Mouse (Mus musculus): ENCODE results near the gene Ralgps2. TPM values are rescaled to one million over a fixed set of nuclear protein-coding genes. Genes with fewer than 3 reads are reported as not detected.

The Ralgps2 gene
- total and polyA plus RNA-seq, 3 experiments: 7.8 to 16.4 TPM; not detected in 1

DNA sequence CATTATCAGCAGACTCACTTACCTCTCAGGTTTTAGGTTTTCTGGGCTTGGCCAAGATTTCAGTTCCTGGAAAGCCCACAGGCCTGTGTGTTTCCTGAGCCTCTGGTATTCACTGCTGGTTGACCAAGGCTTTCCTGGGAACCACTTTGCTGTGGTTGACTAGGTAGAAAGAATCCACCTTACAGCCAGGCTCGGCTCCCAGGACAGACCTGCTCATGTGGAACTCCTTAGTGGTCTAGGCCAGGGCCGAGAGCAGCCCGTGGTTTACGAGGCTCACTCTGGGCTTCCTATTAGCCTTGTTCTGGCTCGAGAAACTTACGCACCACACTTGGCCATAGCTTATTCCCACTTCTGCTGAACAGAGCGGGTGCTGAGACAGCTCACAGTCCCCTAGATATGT lies 163.4 kb downstream of the Ralgps2 start:
- no peak for DNase-seq (ENCODE audit: low read depth, low spot score)

GRCm38 (mm10) chr1:156775190-156775589 lies 164.2 kb downstream of the Ralgps2 start:
- Histone ChIP-seq H3K9me3 (replicated peaks; ENCODE audit: insufficient read depth, low read length) (no peaks in the 10 kb centered on the region), H3K79me2 (ENCODE audit: control insufficient read depth, insufficient read depth, low read length, poor library complexity) (no peaks in the 10 kb centered on the region), H3K4me3 (ENCODE audit: control insufficient read depth in 1 of 2, insufficient read depth in 1 of 2, low read depth in 2 of 2, low read length in 2 of 2) (no peak overlapping the region), H3K27me3 (ENCODE audit: control insufficient read depth in 1 of 2, insufficient read depth in 2 of 2, low read length in 2 of 2) (peaks cover 0 to 3% of the 10 kb centered on the region in 2 experiments; a peak in 2 of 4 replicates), H3K4me1 (ENCODE audit: control insufficient read depth in 1 of 2, insufficient read depth in 2 of 2, low read length in 2 of 2) (no peaks in the 10 kb centered on the region), H3K36me3 (ENCODE audit: control insufficient read depth in 1 of 2, insufficient read depth in 2 of 2, low read length in 2 of 2) (no peaks in the 10 kb centered on the region), H3K27ac (ENCODE audit: control insufficient read depth, low read depth, low read length) (no peak overlapping the region), H3K9ac (ENCODE audit: control insufficient read depth, low read depth, low read length, poor library complexity, severe bottlenecking) (no peak overlapping the region)
- no peak for DNase-seq (ENCODE audit: low read depth, low spot score)
- TF ChIP-seq ZNF384 (IDR thresholded peaks at IDR 0.05; ENCODE audit: low read depth, low read length): no peak
- TF ChIP-seq POLR2AphosphoS2 (IDR thresholded peaks at IDR 0.05; ENCODE audit: low read length): no peak
- no peak for TF ChIP-seq TAL1 (IDR thresholded peaks at IDR 0.05; ENCODE audit: low read length)
- TF ChIP-seq ZKSCAN1 (IDR thresholded peaks at IDR 0.05; ENCODE audit: low read depth, low read length): no peak
- TF ChIP-seq JUND (IDR thresholded peaks at IDR 0.05; ENCODE audit: low read depth, low read length): no peak
- no peak for TF ChIP-seq ZC3H11A (IDR thresholded peaks at IDR 0.05; ENCODE audit: low read depth, low read length)
- no peak for TF ChIP-seq BHLHE40 (IDR thresholded peaks at IDR 0.05; ENCODE audit: borderline replicate concordance, low read depth, low read length)
- TF ChIP-seq CHD1 (IDR thresholded peaks at IDR 0.05; ENCODE audit: low read depth, low read length): no peak
- no peak for TF ChIP-seq GATA1 (IDR thresholded peaks at IDR 0.05; ENCODE audit: low read depth, low read length)

More for the DNA sequence above, 163.4 kb downstream of the Ralgps2 start:
- no peaks in the 10 kb centered on the region for H3K9me3 ChIP-seq (replicated peaks; ENCODE audit: insufficient read depth, low read length)
- no peak overlapping the region for H3K27ac ChIP-seq (ENCODE audit: control insufficient read depth, low read depth, low read length)
- no peaks in the 10 kb centered on the region for H3K36me3 ChIP-seq (ENCODE audit: control insufficient read depth in 1 of 2, insufficient read depth in 2 of 2, low read length in 2 of 2)
- no peaks in the 10 kb centered on the region for H3K4me1 ChIP-seq (ENCODE audit: control insufficient read depth in 1 of 2, insufficient read depth in 2 of 2, low read length in 2 of 2)
- no peak overlapping the region for H3K9ac ChIP-seq (ENCODE audit: control insufficient read depth, low read depth, low read length, poor library complexity, severe bottlenecking)
- no peaks in the 10 kb centered on the region for H3K79me2 ChIP-seq (ENCODE audit: control insufficient read depth, insufficient read depth, low read length, poor library complexity)
- H3K4me3 ChIP-seq (ENCODE audit: control insufficient read depth in 1 of 2, insufficient read depth in 1 of 2, low read depth in 2 of 2, low read length in 2 of 2): no peak overlapping the region
- H3K27me3 ChIP-seq (ENCODE audit: control insufficient read depth in 1 of 2, insufficient read depth in 2 of 2, low read length in 2 of 2): peaks cover 0 to 3% of the 10 kb centered on the region in 2 experiments; a peak in 2 of 4 replicates
- no peak for TF ChIP-seq ZNF384 (IDR thresholded peaks at IDR 0.05; ENCODE audit: low read depth, low read length)
- no peak for TF ChIP-seq USF2 (IDR thresholded peaks at IDR 0.05; ENCODE audit: borderline replicate concordance in 1 of 2, insufficient read depth in 1 of 2, low read depth in 1 of 2, low read length in 2 of 2)
- TF ChIP-seq JUND (IDR thresholded peaks at IDR 0.05; ENCODE audit: low read depth, low read length): no peak
- TF ChIP-seq CTCF (IDR thresholded peaks at IDR 0.05 in 2 of 3, conservative IDR thresholded peaks at IDR 0.05 in 1 of 3; ENCODE audit: control insufficient read depth in 1 of 3, insufficient read depth in 1 of 3, low read depth in 2 of 3, low read length in 3 of 3, poor library complexity in 1 of 3, severe bottlenecking in 1 of 3): no peak
- TF ChIP-seq USF1 (IDR thresholded peaks at IDR 0.05; ENCODE audit: low read depth, low read length): no peak
- no peak for TF ChIP-seq MAZ (IDR thresholded peaks at IDR 0.05; ENCODE audit: low read depth, low read length)
- TF ChIP-seq ZMIZ1 (IDR thresholded peaks at IDR 0.05; ENCODE audit: low read depth, low read length): no peak
- TF ChIP-seq POLR2AphosphoS2 (IDR thresholded peaks at IDR 0.05; ENCODE audit: low read length): no peak
- TF ChIP-seq MYC (IDR thresholded peaks at IDR 0.05; ENCODE audit: low read depth, low read length): no peak
- no peak for TF ChIP-seq ELF1 (IDR thresholded peaks at IDR 0.05; ENCODE audit: low read depth, low read length)
- TF ChIP-seq ZKSCAN1 (IDR thresholded peaks at IDR 0.05; ENCODE audit: low read depth, low read length): no peak
- TF ChIP-seq HCFC1 (IDR thresholded peaks at IDR 0.05; ENCODE audit: low read depth, low read length): no peak
- TF ChIP-seq NRF1 (IDR thresholded peaks at IDR 0.05; ENCODE audit: insufficient read depth, low read depth, low read length, poor library complexity, severe bottlenecking): no peak
- TF ChIP-seq TAL1 (IDR thresholded peaks at IDR 0.05; ENCODE audit: low read length): no peak
- no peak for TF ChIP-seq RCOR1 (IDR thresholded peaks at IDR 0.05; ENCODE audit: low read depth, low read length)
- TF ChIP-seq MXI1 (IDR thresholded peaks at IDR 0.05; ENCODE audit: low read depth, low read length): no peak
- TF ChIP-seq EP300 (IDR thresholded peaks at IDR 0.05; ENCODE audit: low read depth in 1 of 2, low read length in 2 of 2): no peak
- TF ChIP-seq POLR2AphosphoS5 (IDR thresholded peaks at IDR 0.05; ENCODE audit: borderline replicate concordance, low read depth, low read length): no peak
- TF ChIP-seq ZC3H11A (IDR thresholded peaks at IDR 0.05; ENCODE audit: low read depth, low read length): no peak
